Mouse (Mus musculus): Measurements from ENCODE around the gene Coil.

DNA sequence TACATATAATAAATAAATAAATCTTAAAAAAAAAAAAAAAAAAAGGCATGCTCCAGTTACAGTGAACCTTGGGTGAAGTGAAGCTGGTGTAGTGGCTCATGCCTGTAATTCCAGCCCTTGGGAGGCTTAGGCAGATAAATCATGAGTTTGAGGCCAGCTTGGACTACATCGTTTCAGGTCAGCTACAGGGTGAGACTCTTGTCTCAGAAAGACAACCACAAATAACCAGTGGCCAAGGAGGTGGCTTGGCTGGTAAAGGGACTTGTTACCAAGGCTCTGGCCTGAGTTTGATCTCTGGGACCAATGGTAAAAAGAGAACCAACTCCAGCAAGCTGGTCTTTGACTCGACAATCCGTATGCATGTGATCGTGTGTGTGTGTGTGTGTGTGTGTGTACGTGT is 32.0 kb downstream of the Coil start:
- TF ChIP-seq ZC3H11A (IDR thresholded peaks at IDR 0.05; ENCODE audit: borderline replicate concordance, low read depth, low read length) (no peak), HCFC1 (IDR thresholded peaks at IDR 0.05; ENCODE audit: borderline replicate concordance, insufficient read depth, low read length) (no peak)
